Mouse (Mus musculus): ENCODE results near the gene Hnrnpa3. TPM values are rescaled to one million over a fixed set of nuclear protein-coding genes. Genes with fewer than 3 reads are reported as not detected.

Gene Hnrnpa3
- total and polyA plus RNA-seq, 3 experiments, result 126 to 437 (median 342) TPM

- Histone ChIP-seq H3K4me1 (ENCODE audit: control insufficient read depth in 1 of 2, insufficient read depth in 2 of 2, low read length in 2 of 2) (peaks cover 7 to 10% of the 10 kb centered on the region in 2 experiments; a peak in 3 of 4 replicates), H3K9ac (ENCODE audit: control insufficient read depth, low read depth, low read length, poor library complexity, severe bottlenecking) (no peak overlapping the region), H3K27ac (ENCODE audit: control insufficient read depth, low read depth, low read length) (peak overlapping the region; percentile 22), H3K4me3 (ENCODE audit: control insufficient read depth in 1 of 2, insufficient read depth in 1 of 2, low read depth in 2 of 2, low read length in 2 of 2) (no peak overlapping the region), H3K9me3 (replicated peaks; ENCODE audit: insufficient read depth, low read length) (no peaks in the 10 kb centered on the region), H3K27me3 (ENCODE audit: control insufficient read depth in 1 of 2, insufficient read depth in 2 of 2, low read length in 2 of 2) (no peaks in the 10 kb centered on the region), H3K36me3 (ENCODE audit: control insufficient read depth in 1 of 2, insufficient read depth in 2 of 2, low read length in 2 of 2) (peaks cover 3 to 20% of the 10 kb centered on the region in 2 experiments), H3K79me2 (ENCODE audit: control insufficient read depth, insufficient read depth, low read length, poor library complexity) (no peaks in the 10 kb centered on the region)
- TF ChIP-seq RAD21 (IDR thresholded peaks at IDR 0.05; ENCODE audit: low read depth, low read length) (no peak), BHLHE40 (IDR thresholded peaks at IDR 0.05; ENCODE audit: borderline replicate concordance, low read depth, low read length) (0 out of 2 replicates have a peak, but pooled peaks have one; percentile 5), MAZ (IDR thresholded peaks at IDR 0.05; ENCODE audit: low read depth, low read length) (0 out of 2 replicates have a peak, but pooled peaks have one; percentile 37), MYC (IDR thresholded peaks at IDR 0.05; ENCODE audit: low read depth, low read length) (no peak), TBP (IDR thresholded peaks at IDR 0.05; ENCODE audit: low read depth, low read length) (peak; percentile 97), NRF1 (IDR thresholded peaks at IDR 0.05; ENCODE audit: insufficient read depth, low read depth, low read length, poor library complexity, severe bottlenecking) (no peak), UBTF (IDR thresholded peaks at IDR 0.05; ENCODE audit: borderline replicate concordance, insufficient read depth, low read depth, low read length) (no peak), ELF1 (IDR thresholded peaks at IDR 0.05; ENCODE audit: low read depth, low read length) (no peak), POLR2A (IDR thresholded peaks at IDR 0.05; ENCODE audit: control insufficient read depth in 1 of 2, insufficient read depth in 1 of 2, low read depth in 1 of 2, low read length in 2 of 2, poor library complexity in 1 of 2) (peak in 1 of 2 experiments; percentile 50; a peak in 2 of 4 replicates), SIN3A (IDR thresholded peaks at IDR 0.05; ENCODE audit: low read length) (peak; percentile 44; the same call in 1 of the 2 replicates), USF2 (IDR thresholded peaks at IDR 0.05; ENCODE audit: borderline replicate concordance in 1 of 2, insufficient read depth in 1 of 2, low read depth in 1 of 2, low read length in 2 of 2) (0 out of 4 replicates have a peak, but pooled peaks of 1 of the 2 experiments have one; percentile 13), CHD2 (IDR thresholded peaks at IDR 0.05; ENCODE audit: low read length) (peak; percentile 48; the same call in 1 of the 2 replicates), MAFK (IDR thresholded peaks at IDR 0.05; ENCODE audit: borderline replicate concordance, low read depth, low read length) (peak; percentile 62; the same call in 1 of the 2 replicates), USF1 (IDR thresholded peaks at IDR 0.05; ENCODE audit: low read depth, low read length) (0 out of 2 replicates have a peak, but pooled peaks have one; percentile 10), MEF2A (IDR thresholded peaks at IDR 0.05; ENCODE audit: extremely low read depth, insufficient replicate concordance, low read depth, low read length, poor library complexity, severe bottlenecking) (no peak), MYB (IDR thresholded peaks at IDR 0.05; ENCODE audit: low read depth, low read length) (peak; percentile 61), ZC3H11A (IDR thresholded peaks at IDR 0.05; ENCODE audit: low read depth, low read length) (no peak), EP300 (IDR thresholded peaks at IDR 0.05; ENCODE audit: low read depth in 1 of 2, low read length in 2 of 2) (no peak), POLR2AphosphoS5 (IDR thresholded peaks at IDR 0.05; ENCODE audit: borderline replicate concordance, low read depth, low read length) (no peak), ZMIZ1 (IDR thresholded peaks at IDR 0.05; ENCODE audit: low read depth, low read length) (peak; percentile 59), SMC3 (IDR thresholded peaks at IDR 0.05; ENCODE audit: low read depth, low read length) (peak; percentile 18; the same call in 1 of the 2 replicates), ZNF384 (IDR thresholded peaks at IDR 0.05; ENCODE audit: low read depth, low read length) (no peak), RCOR1 (IDR thresholded peaks at IDR 0.05; ENCODE audit: low read depth, low read length) (peak; percentile 22; the same call in 1 of the 2 replicates), JUND (IDR thresholded peaks at IDR 0.05; ENCODE audit: low read depth, low read length) (no peak), CTCF (IDR thresholded peaks at IDR 0.05 in 2 of 3, conservative IDR thresholded peaks at IDR 0.05 in 1 of 3; ENCODE audit: control insufficient read depth in 1 of 3, insufficient read depth in 1 of 3, low read depth in 2 of 3, low read length in 3 of 3, poor library complexity in 1 of 3, severe bottlenecking in 1 of 3) (peak in 1 of 3 experiments; percentile 21; a peak in 3 of 6 replicates), POLR2AphosphoS2 (IDR thresholded peaks at IDR 0.05; ENCODE audit: low read length) (peak; percentile 95), ZKSCAN1 (IDR thresholded peaks at IDR 0.05; ENCODE audit: low read depth, low read length) (no peak), NELFE (IDR thresholded peaks at IDR 0.05; ENCODE audit: low read depth, low read length) (peak; percentile 37)
- DNase-seq (ENCODE audit: low read depth, low spot score), result peak; percentile 77
Observed at GRCm38 (mm10) chr2:75669491-75670445, 10.7 kb downstream of the Hnrnpa3 start.
